Comparison of ENCODE assay signal across 9 mouse cellular contexts in the genomic region with DNA sequence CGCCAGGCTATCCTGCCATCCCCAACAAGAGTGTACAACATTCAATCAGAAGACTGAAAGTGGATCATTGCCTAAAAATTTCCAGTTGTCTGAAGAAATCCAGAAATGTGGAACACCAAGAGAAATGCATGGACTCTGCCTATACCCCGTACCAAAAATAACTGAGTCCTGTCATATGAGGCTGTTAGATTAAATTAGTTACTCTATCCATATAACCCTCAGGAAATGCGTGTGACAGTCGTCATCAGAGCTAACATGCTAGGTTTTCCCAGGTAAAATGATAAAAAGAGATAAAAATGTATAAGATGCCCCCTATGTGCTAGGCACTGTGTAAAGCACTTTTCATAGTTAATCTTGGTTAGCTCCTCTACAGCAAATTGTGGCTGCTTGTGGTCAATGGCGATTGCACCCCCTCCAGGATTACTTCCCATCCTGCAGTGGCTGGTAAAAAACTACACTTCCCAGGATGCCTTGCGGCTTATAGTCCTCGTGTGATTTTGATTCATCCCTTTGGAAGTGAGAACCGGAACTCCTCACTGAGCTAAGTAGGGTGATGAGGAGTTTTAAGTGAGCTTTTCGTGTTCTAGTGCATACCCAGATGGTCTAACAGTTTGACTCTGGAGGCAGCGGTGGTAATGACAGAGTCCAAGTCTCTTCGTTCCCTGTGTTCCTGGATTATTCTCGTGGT. TPM values are rescaled to one million over a fixed set of nuclear protein-coding genes. Genes with fewer than 3 reads are reported as not detected.
DNase-seq lines count a peak whose midpoint lies in the region; ATAC-seq and TF ChIP-seq lines count a peak whose summit lies in the region.
"Had no signal": no experiment of that assay in that cellular context is flagged by ENCODE, and none has a peak within 500 bp of the region (broad histone marks: within the 10 kb centered on the region; RNA-seq: fewer than 3 reads in every experiment).

Gene Nxpe4 (plus strand): TSS at position 519 of the 688 bp plus-strand sequence.

- peak; percentile 60; the same call in 1 of the 2 replicates for ATAC-seq in forebrain, embryonic 11.5 days (replicated peaks; ENCODE audit: low FRiP score)
- no peak for ATAC-seq in heart, embryonic 16.5 days (replicated peaks; ENCODE audit: extremely low read depth, insufficient read depth, low FRiP score)
- ATAC-seq in liver, embryonic 13.5 days (ENCODE audit: low read depth): no peak
- peak; percentile 35; the same call in 1 of the 2 replicates for ATAC-seq in neural tube, embryonic 11.5 days (ENCODE audit: insufficient read depth, low FRiP score, low TSS enrichment)

- H3K4me3 ChIP-seq in ES-E14 (ENCODE audit: insufficient read depth in 1 of 2, low read depth in 1 of 2, low read length in 2 of 2, poor library complexity in 1 of 2, severe bottlenecking in 1 of 2): peak within 1 kb of the TSS; percentile 67 to 85
- H3K4me3 ChIP-seq in forebrain, embryonic 11.5 days (ENCODE audit: low read depth, low read length): peak within 1 kb of the TSS; percentile 42
- peak within 1 kb of the TSS; percentile 55 for H3K4me3 ChIP-seq in heart, embryonic 16.5 days (ENCODE audit: low read length)
- peak within 1 kb of the TSS; percentile 30 for H3K4me3 ChIP-seq in liver, embryonic 13.5 days (replicated peaks)
- peak within 1 kb of the TSS; percentile 37 for H3K4me3 ChIP-seq in neural tube, embryonic 11.5 days (ENCODE audit: low read depth, low read length)
- H3K4me3 ChIP-seq: erythroblast, embryonic 14.5 days had no signal

- peaks cover 0 to 3% of the 10 kb centered on the region in 2 experiments; a peak in 2 of 4 replicates for H3K4me1 ChIP-seq in ES-E14 (ENCODE audit: control insufficient read depth in 2 of 2, insufficient read depth in 2 of 2, low read length in 2 of 2, poor library complexity in 1 of 2)
- no peaks in the 10 kb centered on the region; the same call in 1 of the 2 replicates for H3K4me1 ChIP-seq in forebrain, embryonic 11.5 days (replicated peaks; ENCODE audit: control insufficient read depth, insufficient read depth, low read length)
- no peaks in the 10 kb centered on the region for H3K4me1 ChIP-seq in heart, embryonic 16.5 days (ENCODE audit: control insufficient read depth, insufficient read depth, low read length)
- H3K4me1 ChIP-seq in liver, embryonic 13.5 days (replicated peaks): no peaks in the 10 kb centered on the region
- no peaks in the 10 kb centered on the region for H3K4me1 ChIP-seq in neural tube, embryonic 11.5 days (ENCODE audit: control insufficient read depth, insufficient read depth, low read length)

- 32% methylated on average over 12 of the region's 12 CpGs for WGBS in forebrain, embryonic 11.5 days
- 28% methylated on average over 12 of the region's 12 CpGs for WGBS in heart, embryonic 16.5 days
- WGBS in liver, embryonic 13.5 days (ENCODE audit: insufficient replicate concordance): 29% methylated on average over 12 of the region's 12 CpGs
- WGBS in neural tube, embryonic 11.5 days: 34% methylated on average over 12 of the region's 12 CpGs

- H3K36me3 ChIP-seq in ES-E14 (ENCODE audit: control insufficient read depth, insufficient read depth, low read length, poor library complexity, severe bottlenecking): no peaks in the 10 kb centered on the region
- no peaks in the 10 kb centered on the region for H3K36me3 ChIP-seq in forebrain, embryonic 11.5 days (ENCODE audit: control insufficient read depth, insufficient read depth, low read length)
- no peaks in the 10 kb centered on the region for H3K36me3 ChIP-seq in heart, embryonic 16.5 days (ENCODE audit: control insufficient read depth, insufficient read depth)
- no peaks in the 10 kb centered on the region for H3K36me3 ChIP-seq in liver, embryonic 13.5 days
- no peaks in the 10 kb centered on the region for H3K36me3 ChIP-seq in neural tube, embryonic 11.5 days (ENCODE audit: control insufficient read depth, insufficient read depth, low read length)

- peak within 1 kb of the TSS; percentile 64 for H3K9ac ChIP-seq in ES-E14 (ENCODE audit: insufficient read depth, low read depth, low read length, poor library complexity, severe bottlenecking)
- H3K9ac ChIP-seq in forebrain, embryonic 11.5 days (ENCODE audit: low read length): peak within 1 kb of the TSS; percentile 55
- H3K9ac ChIP-seq in heart, embryonic 16.5 days (ENCODE audit: low read length): peak within 1 kb of the TSS; percentile 40; the same call in 1 of the 2 replicates
- H3K9ac ChIP-seq in liver, embryonic 13.5 days: no peak within 1 kb of the TSS
- peak within 1 kb of the TSS; percentile 42 for H3K9ac ChIP-seq in neural tube, embryonic 11.5 days (ENCODE audit: low read length)

- peak; percentile 83 for DNase-seq in ES-E14 (ENCODE audit: low read depth, low spot score)
- peak; percentile 1 for DNase-seq in c-Kit-positive CD71-positive TER-119-positive erythroid progenitor cells, embryonic 14.5 days (ENCODE audit: low spot score)
- DNase-seq in forebrain, embryonic 11.5 days (ENCODE audit: low spot score): peak; percentile 83
- peak; percentile 37 to 72 for DNase-seq in kidney, postnatal 36 days
- DNase-seq in liver, embryonic 13.5 days: peak; percentile 8
- DNase-seq in neural tube, embryonic 11.5 days (ENCODE audit: low spot score): peak; percentile 84
- DNase-seq in urinary bladder, postnatal 4 days (ENCODE audit: low spot score in 2 of 2): peak; percentile 26 to 64

- no peaks in the 10 kb centered on the region for H3K9me3 ChIP-seq in ES-E14 (ENCODE audit: control insufficient read depth, insufficient read depth, low read depth, low read length)
- no peaks in the 10 kb centered on the region for H3K9me3 ChIP-seq in forebrain, embryonic 11.5 days (ENCODE audit: control insufficient read depth, low read length)
- no peaks in the 10 kb centered on the region for H3K9me3 ChIP-seq in heart, embryonic 16.5 days (replicated peaks; ENCODE audit: control insufficient read depth, low read length)
- H3K9me3 ChIP-seq in liver, embryonic 13.5 days (replicated peaks): no peaks in the 10 kb centered on the region
- no peaks in the 10 kb centered on the region for H3K9me3 ChIP-seq in neural tube, embryonic 11.5 days (ENCODE audit: control insufficient read depth, low read length)

- no peaks in the 10 kb centered on the region for H3K27me3 ChIP-seq in forebrain, embryonic 11.5 days (ENCODE audit: control insufficient read depth, insufficient read depth, low read length)
- H3K27me3 ChIP-seq in heart, embryonic 16.5 days (ENCODE audit: control insufficient read depth, insufficient read depth, low read length): no peaks in the 10 kb centered on the region
- no peaks in the 10 kb centered on the region for H3K27me3 ChIP-seq in liver, embryonic 13.5 days
- H3K27me3 ChIP-seq in neural tube, embryonic 11.5 days (ENCODE audit: control insufficient read depth, insufficient read depth, low read length): no peaks in the 10 kb centered on the region

- in situ Hi-C loops in ES-E14 (cut with MboI; ENCODE audit: low sequenced_read_pairs in 2 of 2, unreplicated experiment in 2 of 2): no loop called here

- H3K27ac ChIP-seq in ES-E14 (ENCODE audit: insufficient read depth, low read depth, low read length, poor library complexity, severe bottlenecking): no peak within 1 kb of the TSS
- H3K27ac ChIP-seq in forebrain, embryonic 11.5 days (ENCODE audit: low read depth, low read length): no peak within 1 kb of the TSS
- no peak within 1 kb of the TSS for H3K27ac ChIP-seq in heart, embryonic 16.5 days (ENCODE audit: low read length)
- H3K27ac ChIP-seq in liver, embryonic 13.5 days: no peak within 1 kb of the TSS
- no peak within 1 kb of the TSS for H3K27ac ChIP-seq in neural tube, embryonic 11.5 days (ENCODE audit: low read depth, low read length)

- H3K4me2 ChIP-seq in forebrain, embryonic 11.5 days (ENCODE audit: low read depth, low read length, severe bottlenecking): peak within 1 kb of the TSS; percentile 58
- peak within 1 kb of the TSS; percentile 61 for H3K4me2 ChIP-seq in heart, embryonic 16.5 days (ENCODE audit: low read depth, low read length)
- H3K4me2 ChIP-seq in liver, embryonic 13.5 days: peak within 1 kb of the TSS; percentile 30; the same call in 1 of the 2 replicates
- peak within 1 kb of the TSS; percentile 47 for H3K4me2 ChIP-seq in neural tube, embryonic 11.5 days (ENCODE audit: low read depth)

TF ChIP-seq in ES-E14, 5 proteins besides CTCF, POLR2A, EP300 and RAD21:
- TF ChIP-seq HCFC1 (IDR thresholded peaks at IDR 0.05; ENCODE audit: borderline replicate concordance, insufficient read depth, low read length) (peak; percentile 94), ZNF384 (IDR thresholded peaks at IDR 0.05; ENCODE audit: low read depth, low read length) (no peak), CHD2 (IDR thresholded peaks at IDR 0.05; ENCODE audit: low read depth, low read length) (peak; percentile 89)
TF ChIP-seq in ES-E14: peak in this region for 2.

RNA-seq across cellular contexts. Expression of gene Nxpe4, which starts in this region (rescaled TPM):
- 0.69 and 0.94 TPM in 2 replicates for total RNA-seq in ES-E14 (2012; rRNA removed)
- polyA plus RNA-seq in forebrain, embryonic 11.5 days (2014; fragmentation: Nextera tagmentation; extraction: Ambion mirVana): 7.8 and 7.9 TPM in 2 replicates
- polyA plus RNA-seq in heart, embryonic 16.5 days (2015; fragmentation: Nextera tagmentation; extraction: Ambion mirVana): 4.7 and 5.5 TPM in 2 replicates
- polyA plus RNA-seq in liver, embryonic 13.5 days (2015; fragmentation: Nextera tagmentation; extraction: Ambion mirVana): 7.4 and 8.6 TPM in 2 replicates
- polyA plus RNA-seq in neural tube, embryonic 11.5 days (2014; fragmentation: Nextera tagmentation; extraction: Ambion mirVana): 6.0 and 6.9 TPM in 2 replicates

Comparison
In these comparisons a context has a peak if more than half of its experiments do, and no peak if none do; other contexts are left out.
1. Peak in DNase-seq, H3K4me3 ChIP-seq and H3K9ac ChIP-seq in ES-E14; RNA of the gene not detected or under 1 TPM.
2. DNase-seq: peak in every context shown above with its lines; median percentile 84 in neural tube, embryonic 11.5 days; 83 in ES-E14; 83 in forebrain, embryonic 11.5 days; 54 in kidney, postnatal 36 days; 45 in urinary bladder, postnatal 4 days; 8 in liver, embryonic 13.5 days; 1 in c-Kit-positive CD71-positive TER-119-positive erythroid progenitor cells, embryonic 14.5 days.
3. ATAC-seq: peak in forebrain, embryonic 11.5 days (single experiment) and neural tube, embryonic 11.5 days (single experiment); none in heart, embryonic 16.5 days (single experiment) and liver, embryonic 13.5 days (single experiment).
4. Peak in every context shown above with its lines, with median percentiles within 50 percentile points of each other: H3K4me3 ChIP-seq and H3K4me2 ChIP-seq.